Mouse (Mus musculus): Measurements from ENCODE around the gene Klf16.

The Klf16 gene

DNA sequence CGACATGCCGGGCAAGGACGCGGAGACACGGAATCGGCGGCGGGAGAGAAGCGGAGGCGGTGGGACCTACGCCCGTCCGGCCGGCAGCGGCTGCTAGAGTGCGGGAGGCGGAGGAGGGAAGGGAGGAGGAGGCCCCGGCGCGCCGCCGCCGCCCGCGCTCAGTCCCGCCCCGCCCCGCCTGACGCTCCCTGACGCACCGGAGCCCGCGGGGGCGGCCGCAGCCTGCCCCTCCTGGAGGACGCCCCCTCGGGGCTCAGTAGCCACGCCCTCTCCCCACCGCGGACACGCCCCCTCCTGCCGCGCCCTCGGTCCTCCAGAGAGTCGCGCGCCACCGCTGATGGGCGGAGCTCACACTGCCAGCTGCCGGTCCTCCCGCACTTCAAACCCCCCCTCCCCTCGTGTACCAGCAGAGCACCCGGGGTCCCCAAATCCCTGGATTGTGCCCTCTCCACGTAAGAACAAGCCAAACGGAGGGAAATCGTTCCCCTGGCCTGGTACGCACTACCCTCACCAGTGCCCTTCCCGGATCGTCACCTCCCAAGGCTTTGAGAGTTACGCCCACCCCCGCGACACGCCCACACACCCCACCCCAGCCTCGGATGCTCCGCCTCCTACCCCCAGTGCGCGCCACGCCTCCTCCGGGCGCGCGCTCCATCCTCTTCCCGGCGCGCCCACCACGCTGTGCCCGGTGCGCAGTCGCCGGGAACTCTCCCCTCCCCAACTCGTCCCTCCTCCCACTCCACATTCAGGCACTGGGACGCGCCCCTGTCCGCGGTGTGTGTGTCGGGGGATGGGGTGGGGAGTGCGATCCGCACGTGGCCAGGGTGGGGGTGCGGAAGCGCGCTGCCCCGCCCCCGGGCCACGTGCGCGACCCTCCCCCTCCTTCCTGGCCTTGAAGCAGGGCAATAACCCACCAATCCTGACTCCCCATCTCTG lies at the start of gene Klf16:
Klf16 (minus strand) TSS at position 127 of the 936 bp plus-strand sequence.
- DNase-seq (ENCODE audit: low spot score), result peak; percentile 96

DNA sequence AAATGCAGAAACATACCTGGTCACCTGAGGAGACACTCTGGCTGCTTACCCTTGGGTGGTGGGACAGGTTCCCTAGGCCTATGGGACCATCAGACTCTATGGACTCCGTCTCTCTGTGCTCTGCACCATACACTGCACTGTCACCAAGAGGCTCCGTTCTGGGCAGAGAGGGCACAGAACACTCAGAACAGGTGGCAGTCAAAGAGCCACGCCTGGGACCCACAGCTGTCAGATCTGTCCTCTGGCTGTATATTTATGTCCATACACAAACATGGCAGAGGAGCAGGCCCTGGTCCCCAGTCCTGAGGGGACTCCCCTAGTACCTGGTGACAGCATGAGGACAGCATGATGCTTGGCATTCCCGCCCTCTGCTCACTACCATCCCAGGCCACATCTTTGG lies 48.6 kb upstream of the Klf16 start:
- DNase-seq (ENCODE audit: low spot score), result no peak

DNA sequence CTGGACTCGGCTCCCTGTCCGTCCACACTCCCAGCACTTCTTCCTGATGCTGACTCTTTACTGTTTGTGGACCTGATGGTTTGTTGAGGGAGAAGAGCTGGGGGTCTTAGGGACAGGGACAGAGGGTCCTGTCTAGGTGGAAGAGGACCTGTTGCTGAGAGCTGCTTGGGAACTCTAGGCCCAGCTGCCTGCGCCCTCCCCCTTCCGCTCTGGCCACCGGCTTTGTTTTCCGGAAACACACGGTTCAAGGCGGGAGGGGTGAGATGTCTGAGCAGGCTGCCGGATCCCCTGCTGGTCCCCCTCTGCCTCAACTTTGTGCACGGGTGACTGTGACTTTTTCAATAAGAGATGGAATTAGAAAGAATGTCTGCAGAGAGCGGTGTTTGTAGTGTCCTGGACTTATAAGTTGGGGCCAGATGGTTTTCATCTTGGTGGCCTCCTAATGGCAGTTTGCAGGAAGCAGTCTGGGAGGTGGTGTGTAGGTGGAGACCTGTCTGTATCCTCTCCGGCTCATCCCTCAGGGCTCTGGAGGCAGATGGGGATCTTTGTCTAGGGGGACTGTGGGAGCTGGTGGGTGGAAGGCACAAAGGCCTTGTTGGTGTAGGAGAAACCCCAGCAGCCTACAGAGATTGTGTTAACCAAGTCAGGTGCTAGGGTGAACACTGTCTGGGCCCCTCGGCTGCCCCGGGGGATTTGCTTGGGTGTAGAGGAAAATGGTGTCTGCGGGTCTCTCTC lies 46.5 kb upstream of the Klf16 start:
- peak; percentile 49 for DNase-seq (ENCODE audit: low spot score)

DNA sequence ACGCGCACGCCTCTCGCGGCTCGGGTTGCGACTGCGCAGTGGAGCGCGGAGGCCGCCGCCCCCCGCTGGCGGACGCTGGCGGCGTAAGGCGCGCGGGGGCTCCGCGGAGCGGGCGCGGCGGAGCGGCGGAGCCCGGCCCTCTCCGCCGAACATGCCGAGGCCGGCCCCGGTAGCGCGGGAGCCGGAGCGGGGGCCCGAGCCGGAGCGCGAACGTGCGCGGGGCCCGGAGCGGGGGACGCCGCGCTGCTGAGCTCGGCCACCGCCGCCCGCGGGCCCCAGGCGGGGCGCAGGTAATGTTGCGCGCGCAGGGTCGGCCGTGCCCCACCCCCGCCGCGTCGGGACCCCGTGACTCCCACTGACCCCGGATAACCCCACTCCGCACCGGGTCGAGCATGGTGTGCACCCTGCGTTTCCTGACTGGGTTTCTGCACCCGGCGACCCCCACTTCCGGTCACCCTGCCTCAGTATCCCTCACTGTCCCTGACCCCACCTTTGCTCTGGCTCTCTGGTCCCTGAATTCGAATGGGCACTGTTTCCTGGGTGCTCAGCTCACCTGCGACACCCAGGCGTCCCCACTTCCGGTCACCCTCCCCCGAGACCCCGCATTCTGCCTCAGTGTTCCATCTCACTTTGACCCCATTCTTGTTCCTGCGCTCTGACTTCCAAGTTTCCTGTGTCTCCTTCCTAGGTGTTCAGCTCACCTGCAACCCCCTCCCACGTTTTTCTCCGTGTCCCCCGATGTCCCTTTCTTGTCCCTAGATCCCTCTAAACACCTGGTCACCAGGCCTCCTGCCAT lies 45.7 kb upstream of the Klf16 start, which contains the start of gene Csnk1g2:
Csnk1g2 (plus strand) TSS at position 178 of the 796 bp plus-strand sequence.
- no peak for DNase-seq (ENCODE audit: low spot score)

DNA sequence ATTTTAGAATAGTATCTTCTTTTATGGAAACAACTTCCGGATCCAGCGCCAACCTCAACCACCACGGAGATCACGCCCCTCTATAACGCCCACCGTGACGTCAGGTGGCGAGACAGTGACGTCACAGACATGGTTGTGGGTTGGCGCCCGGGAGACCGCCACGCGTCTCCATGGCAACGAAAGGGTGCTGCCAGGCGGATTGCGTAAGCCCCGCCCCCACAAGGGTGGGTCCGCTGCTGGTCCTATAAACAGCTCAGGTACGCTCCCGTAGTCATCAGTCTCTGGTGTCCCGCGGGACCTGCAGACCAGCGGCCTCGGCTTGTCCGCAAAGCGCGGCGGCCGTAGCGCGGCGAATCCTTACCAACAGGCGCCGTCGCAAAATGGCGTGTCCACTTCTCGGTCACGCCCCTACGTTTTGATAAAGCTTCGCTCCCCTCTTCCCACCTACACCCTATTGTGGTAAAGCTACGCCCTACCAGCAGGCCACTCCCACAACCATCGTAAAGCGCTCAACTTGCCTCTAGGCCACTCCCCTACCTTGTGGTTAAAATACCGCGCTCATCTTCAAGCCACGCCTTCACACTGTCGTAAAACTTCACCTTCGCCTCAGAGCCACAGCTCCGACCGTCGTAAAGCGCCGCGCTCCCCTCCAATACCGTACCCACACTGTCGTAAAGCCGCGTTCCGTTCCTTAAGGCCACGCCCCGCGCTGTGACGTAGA lies 45.0 kb upstream of the Klf16 start:
- peak; percentile 100 for DNase-seq (ENCODE audit: low spot score)

DNA sequence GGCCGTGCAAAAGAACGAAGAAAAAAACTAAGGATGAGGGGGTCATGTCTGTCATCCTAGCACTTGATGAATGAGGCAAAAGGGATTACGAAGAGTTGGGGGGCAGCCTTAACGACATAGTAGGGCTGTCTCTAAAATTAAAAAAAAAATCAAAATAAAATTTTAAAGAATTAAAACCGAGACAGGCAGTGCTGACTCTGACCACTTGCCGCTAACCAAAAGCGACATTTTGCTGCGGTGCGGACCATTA lies 44.5 kb upstream of the Klf16 start:
- DNase-seq (ENCODE audit: low spot score), result no peak

DNA sequence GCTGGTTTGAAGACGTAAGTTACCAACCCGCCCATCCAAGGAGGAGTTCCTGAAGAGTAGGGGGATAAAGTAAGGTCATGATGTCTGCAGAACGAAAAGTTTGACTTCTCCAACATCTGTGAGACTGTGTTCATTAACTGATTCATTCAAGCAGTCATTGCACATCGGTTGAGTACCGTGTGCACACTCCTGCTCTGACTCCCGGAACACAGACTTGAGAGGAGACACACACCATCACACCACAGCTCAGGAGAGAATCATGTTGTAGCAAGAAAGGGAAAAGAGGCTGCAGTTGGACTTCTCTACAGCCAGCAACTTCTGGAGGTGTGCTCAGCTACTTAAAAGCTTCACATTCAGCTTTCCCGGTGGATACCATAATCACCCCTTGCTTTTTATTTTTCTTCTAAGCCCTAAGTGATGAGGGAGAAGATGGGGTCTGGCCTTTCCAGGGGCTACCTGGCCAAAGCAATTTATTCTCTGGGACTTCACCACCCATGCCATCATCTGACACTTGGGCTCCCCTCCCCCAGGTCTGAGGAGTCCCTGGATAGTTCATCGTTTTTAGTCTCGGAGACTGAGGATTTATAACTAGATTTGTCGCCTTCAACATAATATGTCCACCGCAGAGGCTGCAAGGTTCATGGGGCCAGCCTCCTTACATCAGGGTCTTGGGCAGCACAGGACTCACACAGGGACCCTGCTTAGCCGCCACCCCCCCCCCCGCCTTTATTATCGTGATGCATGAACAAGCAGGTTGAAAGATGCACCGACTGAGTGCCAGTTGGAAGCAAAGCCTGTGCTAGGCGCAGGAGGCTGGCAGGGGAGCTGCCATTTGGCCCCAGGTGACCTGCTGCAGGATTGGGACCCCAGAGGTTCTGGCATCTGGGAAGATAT lies 43.9 kb upstream of the Klf16 start:
- DNase-seq (ENCODE audit: low spot score), result no peak

DNA sequence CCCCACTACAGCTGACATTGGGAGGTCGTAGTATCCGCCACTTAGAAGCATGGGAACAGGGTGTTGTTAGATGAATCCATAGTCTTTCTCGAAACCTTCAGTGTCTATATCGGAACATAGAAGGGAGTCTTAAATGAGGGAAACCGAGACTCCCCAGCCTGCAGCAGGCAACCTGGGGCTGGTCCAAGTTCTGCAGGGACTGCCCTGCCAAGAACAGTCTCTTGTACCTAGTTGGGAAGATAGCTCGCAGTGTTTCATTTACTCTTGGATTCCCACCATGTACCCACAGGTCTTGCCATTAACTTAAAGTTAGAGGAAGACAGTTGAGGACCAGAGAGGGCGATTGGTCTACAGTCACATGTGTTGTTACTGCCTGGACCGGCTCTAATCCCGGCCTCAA lies 43.2 kb upstream of the Klf16 start:
- DNase-seq (ENCODE audit: low spot score), result no peak

DNA sequence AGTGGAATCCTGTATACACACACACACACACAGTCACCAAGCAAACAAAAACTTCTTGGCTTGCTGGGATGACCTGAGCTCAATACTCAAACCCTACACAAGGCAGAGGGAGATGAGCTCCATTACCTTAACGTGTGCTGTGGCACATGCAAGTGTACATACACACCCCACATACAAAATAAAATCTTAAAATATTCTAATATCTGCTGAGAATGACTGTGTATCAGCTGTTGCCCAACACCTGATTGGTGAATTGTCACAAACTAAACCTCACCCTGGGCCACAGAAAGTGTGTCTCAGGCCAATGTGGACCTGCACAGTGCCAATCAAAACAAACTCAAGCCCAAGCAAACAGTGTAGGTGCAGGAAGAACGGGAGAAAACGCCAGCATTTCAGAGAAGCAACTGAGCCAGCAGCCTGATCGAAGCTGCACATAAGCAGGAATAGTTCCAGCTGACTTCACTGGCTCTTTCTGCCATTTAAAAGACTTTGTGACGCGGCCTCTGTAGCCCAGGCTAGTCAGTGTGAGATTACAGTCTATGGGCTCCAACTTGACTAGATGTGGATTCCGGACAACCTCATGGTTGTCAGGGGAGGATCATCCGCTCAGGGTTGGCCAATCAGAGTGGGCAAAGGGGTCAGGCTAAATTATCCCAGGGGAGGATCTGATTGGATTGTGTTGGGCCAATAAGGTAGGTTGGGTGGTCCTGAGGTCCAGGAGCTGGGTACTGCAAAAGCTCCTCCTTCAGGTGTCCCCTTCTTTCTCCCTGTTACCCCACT lies 42.5 kb upstream of the Klf16 start:
- DNase-seq (ENCODE audit: low spot score), result peak; percentile 79

DNA sequence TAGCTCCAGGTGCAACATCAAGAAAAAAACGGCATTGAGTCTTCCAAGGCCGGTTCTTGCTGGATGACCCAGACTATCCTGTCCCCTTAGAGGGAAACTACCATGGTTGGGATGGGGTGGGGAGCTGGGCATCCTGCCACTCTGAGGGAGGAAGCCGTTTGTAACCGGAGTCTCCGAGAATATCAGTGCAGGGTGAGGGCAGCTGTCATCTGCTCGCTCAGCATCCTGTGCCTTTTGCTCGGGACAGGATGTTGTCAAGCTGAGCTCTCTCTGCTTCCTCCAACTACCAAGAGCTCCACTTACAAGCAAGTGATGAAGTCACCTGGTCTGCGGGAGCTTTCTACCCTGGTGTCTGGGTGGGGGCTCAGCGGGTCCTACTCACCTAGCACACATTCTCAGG lies 41.1 kb upstream of the Klf16 start:
- DNase-seq (ENCODE audit: low spot score), result no peak

DNA sequence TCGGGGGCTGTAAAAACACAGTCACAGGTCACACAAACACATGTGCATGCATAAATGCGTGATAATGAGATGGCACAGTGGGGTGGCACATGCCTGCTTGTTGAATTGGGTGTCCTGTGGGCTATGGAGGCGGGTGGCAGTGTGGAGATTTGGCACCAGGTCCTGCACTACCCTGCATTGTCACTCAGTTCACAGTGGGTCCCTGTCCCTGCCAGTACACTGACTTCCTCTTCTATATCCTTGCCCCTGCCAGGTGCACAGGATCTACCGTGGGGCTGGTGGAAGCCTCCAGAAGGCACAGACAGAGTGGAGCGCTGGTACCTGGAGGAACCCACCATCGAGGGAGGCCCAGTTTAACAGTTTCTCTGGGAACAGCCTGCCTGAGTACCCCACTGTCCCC lies 37.2 kb upstream of the Klf16 start:
- no peak for DNase-seq (ENCODE audit: low spot score)

DNA sequence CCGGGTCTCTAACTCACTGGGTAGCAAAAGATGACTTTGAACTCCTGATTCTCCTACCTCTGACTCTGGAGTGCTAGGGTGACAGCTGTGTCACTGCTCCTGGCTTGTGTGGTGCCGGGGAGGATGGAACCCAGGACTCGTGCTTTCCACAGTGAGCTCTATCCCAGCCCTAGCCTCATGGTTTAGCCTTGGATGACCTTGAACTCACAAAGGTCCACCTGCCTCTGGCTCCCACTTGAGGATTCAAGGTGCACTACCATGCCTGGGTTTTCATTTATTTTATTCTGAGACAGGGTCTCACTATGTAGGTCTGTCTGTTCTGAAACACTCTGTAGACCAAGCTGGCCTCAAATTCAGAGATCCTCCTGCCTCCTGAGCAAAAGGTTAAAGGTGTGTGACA lies 36.7 kb upstream of the Klf16 start:
- DNase-seq (ENCODE audit: low spot score), result no peak

DNA sequence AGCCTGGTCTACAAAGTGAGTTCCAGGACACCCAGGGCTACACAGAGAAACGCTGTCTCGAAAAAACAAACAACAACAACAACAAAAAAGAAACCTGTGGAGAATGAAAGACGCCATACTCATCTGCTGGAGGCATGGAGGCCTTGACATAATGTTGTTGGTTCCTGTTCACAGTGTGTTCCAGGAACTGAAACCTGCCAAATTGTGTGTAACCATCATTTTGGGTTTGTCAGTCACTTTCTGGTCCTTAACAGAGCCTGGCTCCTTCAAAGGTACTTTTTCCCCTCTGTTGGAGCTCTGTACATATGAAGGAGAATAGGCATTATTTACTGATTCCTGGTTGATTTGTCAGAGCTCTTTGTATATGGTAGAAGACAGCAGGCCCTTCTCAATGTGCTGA lies 34.8 kb upstream of the Klf16 start:
- no peak for DNase-seq (ENCODE audit: low spot score)

DNA sequence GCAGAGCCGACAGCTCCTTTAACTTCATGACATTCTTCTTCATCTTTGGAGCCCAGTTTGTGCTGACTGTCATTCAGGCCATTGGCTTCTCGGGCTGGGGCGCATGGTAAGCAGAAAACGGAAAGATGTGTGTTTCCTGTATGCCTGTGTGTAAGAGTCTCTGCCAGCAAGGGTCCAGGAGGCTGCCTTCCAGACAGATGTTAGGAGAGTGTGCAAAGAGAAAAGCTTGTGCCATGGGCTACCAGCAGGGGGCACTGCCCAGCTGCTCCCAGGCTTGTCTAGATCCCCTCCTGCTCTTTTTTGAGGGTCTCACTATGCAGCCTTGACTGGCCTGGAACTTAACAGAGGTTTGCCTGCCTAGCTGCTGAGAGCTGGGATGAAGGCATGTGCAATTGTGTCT lies 33.9 kb upstream of the Klf16 start:
- no peak for DNase-seq (ENCODE audit: low spot score)

DNA sequence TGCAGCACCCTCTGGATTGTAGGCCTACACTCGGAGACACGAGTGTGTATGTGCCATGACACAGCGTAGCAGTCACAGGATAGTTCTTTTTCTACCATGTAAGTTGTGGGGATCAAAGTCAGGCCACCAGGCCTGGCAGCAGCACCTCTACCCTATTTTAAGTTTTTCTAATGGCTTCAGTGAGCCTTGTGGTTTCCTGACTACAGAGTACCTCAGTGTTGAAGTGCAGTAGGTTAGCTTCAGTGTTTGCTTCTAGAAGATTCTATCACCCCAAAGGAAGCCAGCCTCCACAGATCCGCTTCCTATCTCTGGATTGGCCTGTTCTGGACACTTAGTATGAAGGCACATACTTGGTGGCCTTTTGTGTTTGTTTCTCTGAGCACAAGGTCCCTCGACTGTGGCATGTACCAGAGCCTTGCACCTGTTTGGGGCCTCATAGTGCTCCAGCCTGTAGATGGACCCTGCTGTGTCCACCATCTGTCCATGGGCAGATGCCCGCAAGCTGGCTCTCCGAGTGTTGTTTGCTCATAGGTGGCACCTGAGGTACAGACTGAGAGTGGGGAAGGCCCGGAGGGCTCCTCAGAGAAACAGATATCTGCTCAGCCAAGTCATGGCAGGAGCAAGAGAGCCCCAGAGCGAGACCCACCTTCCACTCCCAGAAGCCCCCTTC lies 33.1 kb upstream of the Klf16 start:
- no peak for DNase-seq (ENCODE audit: low spot score)

DNA sequence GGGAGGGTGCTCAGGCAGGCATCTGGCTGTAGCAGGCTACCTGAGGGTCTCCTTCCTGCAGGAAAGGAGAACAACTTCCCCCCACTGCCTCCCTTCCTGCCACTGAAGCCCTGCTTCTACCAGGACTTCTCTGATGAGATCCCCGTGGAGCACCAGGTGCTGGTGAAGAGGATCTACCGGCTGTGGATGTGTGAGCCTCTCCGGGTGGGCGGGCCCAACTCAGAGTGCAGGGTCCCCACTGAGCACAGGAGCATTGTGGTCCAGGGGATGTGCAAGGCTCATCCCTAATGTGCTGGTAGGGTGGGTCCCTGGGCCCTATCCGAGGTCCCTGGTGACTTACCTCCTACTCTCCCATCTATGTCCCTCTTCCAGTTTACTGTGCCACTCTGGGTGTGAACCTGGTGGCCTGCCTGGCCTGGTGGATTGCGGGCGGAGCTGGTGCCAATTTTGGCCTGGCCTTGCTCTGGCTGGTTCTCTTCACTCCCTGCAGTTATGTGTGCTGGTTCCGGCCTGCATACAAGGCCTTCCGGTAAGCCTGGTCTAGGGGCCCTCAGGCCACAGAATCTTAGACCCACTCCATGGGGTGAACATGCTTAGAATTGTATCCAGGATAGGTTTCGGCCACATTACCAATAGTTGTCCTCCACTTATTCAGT lies 32.3 kb upstream of the Klf16 start:
- DNase-seq (ENCODE audit: low spot score), result no peak

DNA sequence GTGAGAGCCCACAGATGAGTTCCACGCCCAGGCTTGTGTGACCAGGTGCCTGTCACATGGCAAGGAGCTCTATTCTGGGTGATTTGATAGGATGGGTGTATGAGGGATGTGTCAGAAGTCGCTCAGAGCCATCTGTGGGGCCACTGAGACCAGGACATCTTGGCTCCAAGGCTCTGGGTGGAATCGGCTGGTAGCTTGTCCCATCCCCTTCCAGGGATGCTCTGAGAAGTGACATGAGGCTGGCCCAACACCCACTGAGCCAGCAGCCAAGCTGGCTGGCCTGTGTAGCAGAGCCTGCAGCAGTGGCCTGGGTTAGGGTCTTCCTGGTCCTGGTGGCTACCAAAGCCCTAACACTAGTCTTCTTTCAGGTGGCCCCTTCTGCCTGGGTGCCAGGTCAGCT lies 31.3 kb upstream of the Klf16 start:
- no peak for DNase-seq (ENCODE audit: low spot score)

DNA sequence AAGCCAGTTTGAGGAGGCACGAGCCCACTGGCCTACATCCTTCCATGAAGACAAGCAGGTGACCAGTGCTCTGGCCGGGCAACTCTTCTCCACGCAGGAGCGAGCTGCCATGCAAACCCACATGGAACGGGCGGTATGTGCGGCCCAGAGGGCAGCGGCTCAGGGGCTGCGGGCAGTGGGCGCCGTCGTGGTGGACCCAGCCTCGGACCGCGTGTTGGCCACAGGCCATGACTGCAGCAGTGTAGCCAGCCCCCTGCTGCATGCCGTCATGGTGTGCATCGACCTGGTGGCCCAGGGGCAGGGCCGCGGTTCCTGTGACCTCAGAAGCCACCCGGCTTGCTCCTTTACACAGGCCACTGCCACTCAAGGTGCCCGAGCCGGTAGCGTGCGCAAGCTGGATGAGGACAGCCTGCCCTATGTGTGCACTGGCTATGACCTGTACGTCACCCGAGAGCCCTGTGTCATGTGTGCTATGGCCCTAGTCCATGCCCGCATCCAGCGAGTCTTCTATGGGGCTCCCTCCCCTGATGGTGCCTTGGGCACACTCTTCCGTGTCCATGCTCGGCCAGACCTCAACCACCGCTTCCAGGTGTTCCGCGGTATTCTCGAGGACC lies 29.7 kb upstream of the Klf16 start:
- no peak for DNase-seq (ENCODE audit: low spot score)

DNA sequence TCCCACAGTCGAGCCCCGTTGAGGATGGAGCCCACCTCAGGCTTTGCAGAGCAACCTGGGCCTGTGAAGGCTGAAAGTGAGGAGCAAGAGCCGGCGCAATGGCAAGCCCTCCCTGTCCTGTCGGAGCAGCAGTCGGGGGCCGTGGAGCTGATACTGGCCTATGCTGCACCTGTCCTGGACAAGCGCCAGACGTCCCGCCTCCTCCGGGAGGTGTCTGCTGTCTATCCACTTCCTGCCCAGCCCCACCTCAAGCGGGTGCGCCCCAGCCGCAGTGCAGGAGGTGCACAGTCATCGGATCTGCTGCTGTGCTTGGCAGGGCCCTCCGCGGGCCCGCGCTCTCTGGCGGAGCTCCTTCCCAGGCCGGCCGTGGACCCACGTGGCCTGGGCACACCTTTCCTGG lies 29.2 kb upstream of the Klf16 start:
- DNase-seq (ENCODE audit: low spot score), result no peak

Measured in adipocyte (in vitro differentiated cells).